ENCODE assay signal across 25 mouse cellular contexts in genomic region chr2:132586006-132586405, GRCm38 (mm10). TPM values are rescaled to one million over a fixed set of nuclear protein-coding genes. Genes with fewer than 3 reads are reported as not detected.
DNase-seq lines count a peak whose midpoint lies in the region; ATAC-seq and TF ChIP-seq lines count a peak whose summit lies in the region.
"Had no signal": no experiment of that assay in that cellular context is flagged by ENCODE, and none has a peak within 500 bp of the region (broad histone marks: within the 10 kb centered on the region; RNA-seq: fewer than 3 reads in every experiment).

No protein-coding gene starts in this region.

- 0 out of 2 replicates have a peak overlapping the region, but pooled peaks have one; percentile 5 for H3K27ac ChIP-seq in heart, embryonic 13.5 days (replicated peaks)
- no peak overlapping the region for H3K27ac ChIP-seq in limb, embryonic 14.5 days (replicated peaks; ENCODE audit: low read depth, low read length)
- no peak overlapping the region for H3K27ac ChIP-seq in limb, embryonic 10.5 days
- peak overlapping the region; percentile 64 for H3K27ac ChIP-seq in embryonic fibroblast, embryonic 13.5 days (ENCODE audit: insufficient read depth, low read length)
- H3K27ac ChIP-seq: embryonic facial prominence, embryonic 12.5 days; forebrain, embryonic 13.5 days; hindbrain, embryonic 10.5 days; hindbrain, embryonic 15.5 days; liver, embryonic 15.5 days; midbrain, embryonic 12.5 days; neural tube, embryonic 13.5 days had no signal

- H3K36me3 ChIP-seq in heart, embryonic 13.5 days: no peaks in the 10 kb centered on the region
- no peaks in the 10 kb centered on the region for H3K36me3 ChIP-seq in limb, embryonic 14.5 days (ENCODE audit: control insufficient read depth, insufficient read depth, low read length)
- H3K36me3 ChIP-seq in limb, embryonic 10.5 days: no peaks in the 10 kb centered on the region
- H3K36me3 ChIP-seq: embryonic facial prominence, embryonic 12.5 days; hindbrain, embryonic 10.5 days; hindbrain, embryonic 15.5 days; liver, embryonic 15.5 days; midbrain, embryonic 12.5 days; neural tube, embryonic 13.5 days had no signal

- intact Hi-C loops in heart, postnatal 25 days (cut with DNase I): no loop called here

- peaks cover 56% of the 10 kb centered on the region for H3K4me1 ChIP-seq in heart, embryonic 13.5 days
- H3K4me1 ChIP-seq in limb, embryonic 14.5 days (ENCODE audit: control insufficient read depth, insufficient read depth, low read length): peaks cover 13% of the 10 kb centered on the region
- H3K4me1 ChIP-seq in limb, embryonic 10.5 days: peaks cover 12% of the 10 kb centered on the region
- peaks cover 4% of the 10 kb centered on the region; the same call in 1 of the 2 replicates for H3K4me1 ChIP-seq in embryonic fibroblast, embryonic 13.5 days (ENCODE audit: control insufficient read depth, insufficient read depth, low read length)
- H3K4me1 ChIP-seq: hindbrain, embryonic 10.5 days; liver, embryonic 15.5 days had no signal

- DNase-seq in heart, postnatal 25 days (ENCODE audit: low spot score): no peak
- peak; percentile 53 for DNase-seq in limb, embryonic 14.5 days (ENCODE audit: low spot score)
- no peak for DNase-seq in limb, embryonic 10.5 days (ENCODE audit: low spot score)
- DNase-seq in NIH3T3 (ENCODE audit: low read depth): peak; percentile 65
- DNase-seq: adrenal gland, postnatal 10 days; cerebellum, adult 8-10 months; cerebellum, postnatal 36 days; gastrocnemius, postnatal 36 days; kidney, adult 18-20 months; kidney, postnatal 4 days; lung, embryonic 14.5 days; right cerebral cortex, postnatal 4 days; thymus, adult 18-20 months; thymus, postnatal 25 days had no signal

- no peaks in the 10 kb centered on the region for H3K9me3 ChIP-seq in heart, embryonic 13.5 days
- H3K9me3 ChIP-seq in limb, embryonic 14.5 days (ENCODE audit: control insufficient read depth, low read length): no peaks in the 10 kb centered on the region
- no peaks in the 10 kb centered on the region for H3K9me3 ChIP-seq in limb, embryonic 10.5 days (replicated peaks)
- H3K9me3 ChIP-seq: embryonic facial prominence, embryonic 12.5 days; forebrain, embryonic 13.5 days; hindbrain, embryonic 10.5 days; hindbrain, embryonic 15.5 days; liver, embryonic 15.5 days; midbrain, embryonic 12.5 days; neural tube, embryonic 13.5 days had no signal

- WGBS in heart, embryonic 13.5 days: 61% methylated on average over 3 of the region's 3 CpGs
- 56% methylated on average over 3 of the region's 3 CpGs for WGBS in limb, embryonic 14.5 days
- 84% methylated on average over 3 of the region's 3 CpGs for WGBS in limb, embryonic 10.5 days

- TF ChIP-seq CTCF in embryonic fibroblast, embryonic 13.5 days (IDR thresholded peaks at IDR 0.05; ENCODE audit: borderline replicate concordance, insufficient read depth, low read length): no peak

- no peaks in the 10 kb centered on the region for H3K27me3 ChIP-seq in heart, embryonic 13.5 days (replicated peaks)
- H3K27me3 ChIP-seq in limb, embryonic 14.5 days (ENCODE audit: control insufficient read depth, insufficient read depth, low read length): no peaks in the 10 kb centered on the region
- no peaks in the 10 kb centered on the region for H3K27me3 ChIP-seq in limb, embryonic 10.5 days (ENCODE audit: low read depth, poor library complexity, severe bottlenecking)
- H3K27me3 ChIP-seq: embryonic facial prominence, embryonic 12.5 days; forebrain, embryonic 13.5 days; hindbrain, embryonic 15.5 days; liver, embryonic 15.5 days; midbrain, embryonic 12.5 days; neural tube, embryonic 13.5 days; Patski had no signal

- TF ChIP-seq POLR2A in limb, embryonic 14.5 days (IDR thresholded peaks at IDR 0.05; ENCODE audit: borderline replicate concordance, extremely low read depth, insufficient read depth, insufficient read length): no peak
- TF ChIP-seq POLR2A in embryonic fibroblast, embryonic 13.5 days (IDR thresholded peaks at IDR 0.05; ENCODE audit: low read depth, low read length): no peak

- H3K4me2 ChIP-seq in heart, embryonic 13.5 days: no peak overlapping the region
- no peak overlapping the region for H3K4me2 ChIP-seq in limb, embryonic 14.5 days (replicated peaks; ENCODE audit: low read depth, low read length, severe bottlenecking)
- H3K4me2 ChIP-seq: embryonic facial prominence, embryonic 12.5 days; forebrain, embryonic 13.5 days; hindbrain, embryonic 15.5 days; liver, embryonic 15.5 days; lung, embryonic 14.5 days; midbrain, embryonic 12.5 days; neural tube, embryonic 13.5 days had no signal

- H3K4me3 ChIP-seq in heart, embryonic 13.5 days: no peak overlapping the region
- H3K4me3 ChIP-seq in limb, embryonic 14.5 days (replicated peaks; ENCODE audit: low read length): no peak overlapping the region
- no peak overlapping the region for H3K4me3 ChIP-seq in limb, embryonic 10.5 days
- H3K4me3 ChIP-seq in embryonic fibroblast, embryonic 13.5 days (ENCODE audit: insufficient read depth, low read length): no peak overlapping the region
- H3K4me3 ChIP-seq: embryonic facial prominence, embryonic 12.5 days; forebrain, embryonic 13.5 days; hindbrain, embryonic 10.5 days; hindbrain, embryonic 15.5 days; liver, embryonic 15.5 days; midbrain, embryonic 12.5 days; neural tube, embryonic 13.5 days had no signal

- H3K9ac ChIP-seq in heart, embryonic 13.5 days: no peak overlapping the region
- no peak overlapping the region for H3K9ac ChIP-seq in limb, embryonic 14.5 days (ENCODE audit: low read depth, low read length, severe bottlenecking)
- H3K9ac ChIP-seq: embryonic facial prominence, embryonic 12.5 days; forebrain, embryonic 13.5 days; hindbrain, embryonic 15.5 days; liver, embryonic 15.5 days; lung, embryonic 14.5 days; midbrain, embryonic 12.5 days; neural tube, embryonic 13.5 days had no signal

- no peak for ATAC-seq in heart, embryonic 13.5 days (ENCODE audit: extremely low read depth, insufficient number of reproducible peaks, low FRiP score, low TSS enrichment)
- ATAC-seq in limb, embryonic 14.5 days (ENCODE audit: low FRiP score, low read depth): no peak
- ATAC-seq in inflammation-experienced regulatory T-cells, adult 6 months: no peak
- ATAC-seq: forebrain, embryonic 13.5 days; Patski had no signal

RNA-seq across cellular contexts. Expression of gene Gpcpd1, which starts 1.5 kb away (rescaled TPM):
- polyA plus RNA-seq in heart, embryonic 13.5 days (2015; fragmentation: Nextera tagmentation; extraction: Ambion mirVana): 31.6 and 31.7 TPM in 2 replicates
- 100 to 1,000 TPM; 183 to 239 TPM for total RNA-seq in heart, postnatal 25 days (2021)
- polyA plus RNA-seq in limb, embryonic 14.5 days (2012; rRNA removed): 32.5 and 34.6 TPM in 2 replicates
- polyA plus RNA-seq in limb, embryonic 14.5 days (2014; fragmentation: Nextera tagmentation; extraction: Ambion mirVana): 41.7 and 43.4 TPM in 2 replicates
- 21.9 and 29.4 TPM in 2 replicates for polyA plus RNA-seq in limb, embryonic 10.5 days (2016; fragmentation: Nextera tagmentation; extraction: Ambion mirVana)
- polyA plus RNA-seq in embryonic fibroblast, embryonic 13.5 days (2011; ENCODE audit: insufficient read length, low read depth, missing spikeins): 17.9 and 36.2 TPM in 2 replicates
- 10 to 100 TPM; 53.3 to 61.3 (median 53.8) TPM for polyA plus RNA-seq in inflammation-experienced regulatory T-cells, adult 6 months (2017; shearing (Covaris generic))

Comparison
In these comparisons a context has a peak if more than half of its experiments do, and no peak if none do; other contexts are left out.
1. DNase-seq: peak in limb, embryonic 14.5 days (single experiment) and NIH3T3 (single experiment); none in heart, postnatal 25 days (single experiment) and limb, embryonic 10.5 days (single experiment).
2. H3K27ac ChIP-seq: peak in heart, embryonic 13.5 days (single experiment) and embryonic fibroblast, embryonic 13.5 days (single experiment); none in limb, embryonic 14.5 days (single experiment) and limb, embryonic 10.5 days (single experiment).